Mouse (Mus musculus): ENCODE results near the gene Eif4e3.

- TF ChIP-seq CTCF (IDR thresholded peaks at IDR 0.05; ENCODE audit: low read depth) (no peak), EP300 (IDR thresholded peaks at IDR 0.05; ENCODE audit: low read depth) (no peak)
These were observed 25.8 kb upstream of the Eif4e3 start, which contains the start of gene Gpr27 for GRCm38 (mm10) chr6:99692206-99692915.
